Mouse (Mus musculus) urinary bladder, postnatal 4 days (tissue): ENCODE measurements around the gene Cfap54.
A peak's percentile ranks its signal among the peaks of the same experiment; 100 is the strongest.

ENCODE experiments used
- DNase-seq, 2 experiments: peaks; one replicate each; pipeline ENCODE4 v3.0.0; 2021 to 2022; ENCODE audit warnings: low spot score in 2 of 2

The Cfap54 gene

DNA sequence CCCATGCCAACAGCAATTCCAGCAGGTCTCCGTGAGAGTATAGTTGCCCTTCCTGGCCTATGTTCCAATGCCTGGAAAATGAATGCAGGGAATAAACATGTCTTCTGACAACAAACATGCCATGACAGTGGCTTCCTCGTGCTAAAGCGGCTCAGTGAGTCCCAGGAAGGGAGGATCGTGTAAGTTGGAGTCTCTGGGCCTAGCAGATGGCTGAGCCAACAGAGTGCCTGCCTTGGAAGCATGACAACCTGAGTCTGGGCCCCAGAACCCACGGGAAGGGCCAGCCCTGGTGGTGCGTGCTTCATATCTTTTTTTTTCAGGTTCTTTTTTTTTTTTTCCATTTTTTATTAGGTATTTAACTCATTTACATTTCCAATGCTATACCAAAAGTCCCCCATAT lies 27.6 kb downstream of the Cfap54 start:
- DNase-seq, result no peak

DNA sequence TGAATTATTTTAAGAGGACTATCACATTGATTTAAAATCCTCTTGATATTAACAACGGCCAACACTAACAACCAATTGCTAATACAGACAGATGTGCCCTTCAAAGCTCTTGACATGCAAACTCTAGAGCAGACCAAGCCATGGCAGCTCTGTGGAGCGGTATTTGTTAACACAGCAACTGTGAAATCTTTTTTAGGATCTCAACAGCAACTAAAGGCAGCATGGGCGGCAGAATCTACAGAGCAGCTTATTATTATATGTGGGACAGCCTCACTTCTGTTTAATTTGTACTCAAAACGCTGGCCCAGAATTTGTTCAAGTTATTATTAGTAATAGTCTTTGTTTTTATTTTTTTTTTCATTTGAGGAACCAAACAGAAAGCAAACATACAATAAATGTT lies 28.1 kb downstream of the Cfap54 start:
- no peak for DNase-seq

DNA sequence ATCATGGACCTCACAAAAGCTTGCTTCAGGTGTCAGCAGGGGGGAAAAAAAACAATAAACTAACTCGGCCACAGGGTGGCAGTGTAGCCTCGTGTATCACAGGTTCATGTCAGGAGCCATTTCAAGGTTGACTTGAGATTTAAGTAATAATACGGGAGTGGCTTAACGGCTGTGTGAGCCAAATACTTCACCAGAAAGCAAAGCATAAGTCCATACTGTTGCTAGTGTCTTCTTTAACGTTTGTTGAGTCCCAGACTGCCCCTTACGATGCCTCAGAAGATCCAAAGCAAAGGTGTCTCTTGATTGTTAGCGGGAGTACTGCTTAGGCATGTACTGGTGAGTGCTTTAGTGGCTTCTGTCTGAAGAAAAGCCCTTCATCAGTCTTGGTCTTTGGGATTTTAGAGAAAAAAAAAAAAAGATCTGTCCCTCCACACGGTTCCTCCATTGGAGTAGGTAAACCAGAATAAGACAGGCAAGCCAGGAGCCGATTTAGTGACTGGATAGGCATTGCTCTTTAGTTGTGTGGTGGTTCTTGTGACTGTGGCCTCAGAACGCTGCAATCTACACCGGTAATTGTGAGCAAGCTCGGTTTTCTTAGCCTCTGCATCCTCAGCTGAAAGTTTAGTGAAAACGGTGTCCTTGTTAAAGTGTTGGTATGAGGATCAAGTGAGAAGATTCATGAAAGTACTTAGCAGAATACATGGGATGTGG lies 30.2 kb downstream of the Cfap54 start:
- peak; percentile 60 to 80 for DNase-seq

GRCm38 (mm10) chr10:93050571-93050970 lies 30.8 kb downstream of the Cfap54 start:
- no peak for DNase-seq

GRCm38 (mm10) chr10:93043195-93043594 lies 38.2 kb downstream of the Cfap54 start:
- no peak for DNase-seq

- DNase-seq, result no peak
Observed at GRCm38 (mm10) chr10:93041850-93042249, 39.6 kb downstream of the Cfap54 start.

DNA sequence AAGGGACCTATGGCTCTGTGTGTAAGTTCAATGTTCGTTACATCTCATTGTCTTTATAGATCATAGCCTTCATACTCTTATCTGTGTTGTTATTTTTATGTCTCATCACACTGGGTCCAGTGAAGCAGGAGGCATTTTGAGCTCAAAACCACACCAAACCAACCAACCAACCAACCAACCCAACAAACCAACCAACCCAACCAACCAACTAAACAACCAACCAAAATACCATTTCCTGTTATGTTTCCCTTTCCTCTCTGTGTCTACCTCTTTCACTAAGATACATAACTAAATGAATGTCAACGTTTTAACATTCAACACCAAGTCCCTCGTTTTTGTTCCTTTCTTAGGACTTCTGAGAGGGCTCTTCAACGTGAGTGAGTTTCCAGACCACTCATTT lies 40.0 kb downstream of the Cfap54 start:
- no peak for DNase-seq

- DNase-seq, result no peak
Observed at GRCm38 (mm10) chr10:93036532-93036931, 44.9 kb downstream of the Cfap54 start.

DNA sequence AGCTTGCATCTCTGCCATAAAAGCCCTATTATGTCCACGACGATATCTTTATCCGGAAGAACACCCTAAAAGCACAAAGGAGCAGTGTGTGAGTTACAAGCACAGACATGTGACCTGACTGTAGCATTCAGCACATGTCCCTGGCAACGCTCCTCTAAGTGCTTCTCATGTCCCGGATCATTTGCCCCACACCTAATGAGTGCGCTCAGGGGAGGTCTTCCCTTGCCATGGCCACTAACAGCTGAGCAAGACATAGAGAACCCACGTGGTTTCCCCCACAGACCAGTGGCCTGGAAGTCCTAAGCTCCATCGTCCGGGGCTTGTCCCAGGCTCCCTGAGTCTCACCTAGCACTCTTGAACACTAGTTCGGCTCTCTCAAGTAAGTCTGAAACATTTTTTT lies 45.9 kb downstream of the Cfap54 start:
- no peak for DNase-seq

DNA sequence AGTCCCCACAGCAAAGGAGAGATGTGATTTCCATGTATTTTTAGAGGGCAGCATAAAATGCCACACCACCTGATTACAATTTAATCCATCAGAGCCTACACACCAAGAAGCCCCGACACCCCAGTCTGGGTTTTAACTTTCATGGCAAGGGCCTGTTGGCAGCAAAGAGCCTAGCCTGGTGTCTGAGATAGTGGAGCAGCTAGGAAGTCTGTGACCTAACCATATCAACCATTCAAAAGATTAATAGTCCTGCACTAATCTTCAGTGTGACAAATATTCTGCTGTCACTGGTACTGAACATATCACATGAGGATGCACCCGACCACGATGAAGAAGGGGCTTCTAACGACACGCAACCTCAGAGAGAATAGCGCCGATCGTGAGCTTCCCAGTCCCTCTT lies 58.1 kb downstream of the Cfap54 start:
- DNase-seq, result no peak

DNA sequence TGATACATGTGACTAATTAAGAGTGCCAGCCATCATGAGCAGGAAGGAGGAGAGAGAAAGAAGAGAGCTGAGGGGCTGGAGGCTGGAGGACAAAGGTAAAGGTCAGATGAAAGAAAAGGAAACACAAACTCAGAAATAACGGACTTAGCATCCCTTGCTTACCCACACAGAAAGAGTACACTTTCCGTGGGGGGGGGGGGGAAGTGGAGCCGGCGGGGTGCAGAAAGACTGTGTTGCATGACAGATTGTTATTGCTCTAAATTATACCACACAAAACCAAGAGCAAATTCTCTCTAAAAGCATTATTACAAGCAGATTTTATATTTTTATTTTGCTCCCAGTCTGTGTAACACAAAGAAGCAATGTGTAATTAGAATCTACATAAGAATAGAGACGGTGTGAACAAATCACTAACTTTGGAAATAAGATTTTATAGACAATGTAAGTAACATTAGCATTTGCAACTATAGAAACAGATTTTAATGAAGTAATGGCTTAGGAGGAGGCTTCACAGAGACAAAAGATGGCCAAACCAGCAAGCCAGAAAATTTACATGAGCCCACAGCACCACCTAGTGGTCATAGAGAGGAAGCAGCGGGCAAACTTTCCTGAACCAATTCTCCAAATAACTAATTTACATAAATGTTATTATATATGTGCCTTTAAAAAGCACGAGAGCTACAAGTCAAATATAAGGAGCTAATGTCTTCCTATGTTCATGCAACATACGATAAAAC lies 67.2 kb downstream of the Cfap54 start:
- DNase-seq, result no peak

DNA sequence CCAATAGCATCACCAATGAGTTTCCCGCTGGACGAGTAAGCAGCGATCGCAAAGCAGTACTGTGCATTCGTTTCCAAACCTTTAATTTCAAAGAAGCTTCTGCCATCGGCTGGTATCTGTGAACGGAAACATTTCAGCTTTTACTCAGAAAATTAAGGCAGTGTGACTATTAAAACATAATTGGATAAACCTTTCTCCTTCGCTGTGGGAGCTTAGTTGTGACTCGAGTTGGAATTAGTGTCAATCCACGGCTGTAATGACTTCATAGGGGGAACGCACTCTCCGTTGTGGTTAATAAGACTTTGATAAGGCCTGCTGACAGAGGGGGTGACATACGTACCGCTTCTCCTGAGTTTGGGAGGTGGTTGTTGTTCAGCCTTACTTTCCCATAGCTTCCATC lies 70.3 kb downstream of the Cfap54 start:
- DNase-seq, result no peak

DNA sequence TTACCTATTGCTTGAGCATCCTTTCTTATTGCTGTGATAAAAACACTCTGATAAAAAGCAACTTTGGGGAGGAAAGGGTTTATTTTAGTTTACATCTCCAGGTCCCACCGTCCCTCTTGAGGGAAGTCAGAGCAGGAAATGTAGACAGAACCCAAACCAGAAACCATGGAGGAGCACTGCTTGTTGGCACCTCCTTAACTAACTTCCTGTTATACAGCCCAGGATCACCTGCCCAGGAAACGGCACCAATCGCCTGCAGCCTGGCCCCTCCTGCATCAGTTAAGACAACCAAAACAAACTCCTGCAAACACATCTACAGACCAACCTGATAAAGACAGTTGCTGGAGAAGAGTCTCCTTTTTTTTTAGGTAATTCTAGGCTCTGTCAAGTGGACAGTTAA lies 74.4 kb downstream of the Cfap54 start:
- peak in 1 of 2 experiments; percentile 17 for DNase-seq

DNA sequence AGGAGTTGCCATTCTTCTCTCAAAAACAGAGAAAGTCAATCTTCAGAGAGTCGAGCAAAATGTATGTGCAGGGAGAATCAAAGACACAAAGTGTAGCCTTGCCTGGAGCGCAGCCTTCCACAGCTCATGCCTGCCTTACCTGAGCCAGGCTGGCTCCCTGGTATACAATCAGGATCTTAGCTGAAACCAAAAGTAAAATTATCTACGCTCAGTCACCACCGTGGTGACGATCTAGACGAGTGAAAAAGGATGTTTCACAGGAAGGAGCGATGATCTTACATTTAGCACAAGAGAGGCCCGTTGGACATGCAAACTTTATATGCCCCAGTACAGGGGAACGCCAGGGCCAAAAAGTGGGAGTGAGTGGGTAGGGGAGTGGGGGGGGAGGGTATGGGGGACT lies 75.0 kb downstream of the Cfap54 start:
- no peak for DNase-seq

GRCm38 (mm10) chr10:92998536-92998935 lies 82.9 kb downstream of the Cfap54 start:
- no peak for DNase-seq

- no peak for DNase-seq
Observed at GRCm38 (mm10) chr10:92995186-92995585, 86.2 kb downstream of the Cfap54 start.

- no peak for DNase-seq
Observed at GRCm38 (mm10) chr10:92994340-92994739, 87.1 kb downstream of the Cfap54 start.

GRCm38 (mm10) chr10:92992526-92992925 lies 88.9 kb downstream of the Cfap54 start:
- DNase-seq, result no peak

GRCm38 (mm10) chr10:92990576-92990975 lies 90.8 kb downstream of the Cfap54 start:
- no peak for DNase-seq

DNA sequence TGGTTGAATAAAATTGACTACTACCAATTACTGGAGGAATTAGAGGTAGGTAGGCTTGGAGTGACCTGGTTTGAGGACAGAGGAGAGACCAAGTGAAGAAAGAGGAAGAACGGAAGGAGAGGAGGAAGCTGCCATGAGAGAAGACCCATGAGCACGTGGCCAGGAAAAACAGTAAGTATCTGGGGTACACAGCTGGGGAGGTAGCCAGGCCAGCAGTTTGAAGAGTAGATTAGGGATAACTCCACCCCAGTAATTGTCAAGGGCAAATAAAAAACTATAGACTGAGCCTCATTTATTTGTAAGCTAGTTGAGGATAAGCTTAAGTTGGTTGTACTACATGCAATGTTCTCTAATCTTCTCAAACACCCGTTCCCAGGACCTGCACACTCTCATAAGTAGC lies 116.3 kb downstream of the Cfap54 start:
- no peak for DNase-seq

- no peak for DNase-seq
Observed at GRCm38 (mm10) chr10:92950044-92950443, 131.4 kb downstream of the Cfap54 start.

DNA sequence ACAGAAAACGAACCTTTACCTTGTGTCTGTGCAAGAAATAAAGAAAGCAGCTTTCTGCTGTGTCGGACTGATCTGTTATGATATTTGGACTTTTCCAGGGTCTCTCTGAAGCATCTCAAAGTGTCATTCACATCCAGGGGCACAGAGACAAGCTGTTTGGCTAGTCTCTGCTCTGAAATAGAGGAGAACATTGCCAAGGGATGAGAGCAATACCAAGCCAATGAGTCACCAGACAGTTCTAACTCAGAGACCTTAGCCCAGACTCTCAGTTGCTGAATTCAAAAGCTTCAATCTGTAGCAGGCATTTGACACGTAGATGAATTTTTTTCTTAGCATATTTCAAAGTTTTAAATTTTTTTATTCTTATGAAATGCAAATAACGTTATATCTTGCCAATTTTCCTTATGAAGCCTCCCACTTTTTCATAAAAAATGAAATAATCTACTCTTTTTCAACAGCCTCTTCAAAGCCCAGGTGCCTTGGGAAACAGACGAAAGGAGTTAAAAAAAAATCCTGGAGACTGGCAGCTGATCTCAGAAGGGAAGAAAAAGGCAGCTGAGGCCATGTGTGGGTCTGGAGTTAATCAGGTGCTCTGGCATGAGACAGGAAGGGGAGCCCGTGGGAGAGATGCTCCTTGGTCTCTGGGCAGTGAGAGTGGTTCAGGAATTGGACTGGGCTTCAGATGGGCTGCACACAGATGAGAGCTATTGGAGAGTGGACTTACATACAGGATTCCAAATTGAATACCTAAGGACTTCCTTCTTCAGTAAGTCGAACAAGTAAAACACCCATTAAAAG lies 138.4 kb downstream of the Cfap54 start:
- no peak for DNase-seq

GRCm38 (mm10) chr10:92941616-92942015 lies 139.8 kb downstream of the Cfap54 start:
- no peak for DNase-seq
